Mouse (Mus musculus) G1E (cell line): ENCODE results near the gene Ndufa8.

Experiments
- GATA2 ChIP-seq: IDR thresholded peaks from 2 replicates; pipeline ENCODE4 v1.6.1; 2012; ENCODE audit warnings: low read depth, low read length, inconsistent platforms, borderline replicate concordance
- POLR2AphosphoS5 ChIP-seq: IDR thresholded peaks from 2 replicates; pipeline ENCODE4 v1.6.1; 2012; ENCODE audit warnings: low read depth, low read length, inconsistent platforms; ENCODE audit not compliant: insufficient replicate concordance

GRCm38 (mm10) chr2:36075210-36075609 is 26.0 kb upstream of the Ndufa8 start:
- TF ChIP-seq GATA2, result no peak
- TF ChIP-seq POLR2AphosphoS5, result no peak
